8 mouse cellular contexts compared by ENCODE assay signal in genomic region chr7:126975493-126975892, GRCm38 (mm10). TPM values are rescaled to one million over a fixed set of nuclear protein-coding genes. Genes with fewer than 3 reads are reported as not detected.
A peak's percentile ranks its signal among the peaks of the same experiment; 100 is the strongest.
DNase-seq lines count a peak whose midpoint lies in the region; ATAC-seq and TF ChIP-seq lines count a peak whose summit lies in the region.

No protein-coding gene starts in this region.

- peaks cover 27% of the 10 kb centered on the region for H3K36me3 ChIP-seq in kidney, embryonic 14.5 days (ENCODE audit: control insufficient read depth, insufficient read depth, low read length)
- H3K36me3 ChIP-seq in hindbrain, embryonic 10.5 days = peaks cover 33% of the 10 kb centered on the region
- H3K36me3 ChIP-seq in stomach, postnatal 0 days (ENCODE audit: control insufficient read depth, insufficient read depth, low read length) = peaks cover 11% of the 10 kb centered on the region; the same call in 1 of the 2 replicates

- peaks cover 4% of the 10 kb centered on the region; the same call in 1 of the 2 replicates for H3K4me1 ChIP-seq in kidney, embryonic 14.5 days (ENCODE audit: control insufficient read depth, insufficient read depth, low read length)
- peaks cover 27% of the 10 kb centered on the region for H3K4me1 ChIP-seq in hindbrain, embryonic 10.5 days (replicated peaks)
- 0 out of 2 replicates have a peak, but pooled peaks cover 4% of the 10 kb centered on the region for H3K4me1 ChIP-seq in stomach, postnatal 0 days (replicated peaks; ENCODE audit: control insufficient read depth, insufficient read depth)

- peak overlapping the region; percentile 42 for H3K9ac ChIP-seq in kidney, embryonic 14.5 days (ENCODE audit: low read depth, low read length)
- H3K9ac ChIP-seq in stomach, postnatal 0 days (ENCODE audit: low read length) = peak overlapping the region; percentile 98

- peak overlapping the region; percentile 100 for H3K4me3 ChIP-seq in kidney, embryonic 14.5 days (ENCODE audit: low read length)
- H3K4me3 ChIP-seq in hindbrain, embryonic 10.5 days = peak overlapping the region; percentile 98
- peak overlapping the region; percentile 99 for H3K4me3 ChIP-seq in stomach, postnatal 0 days (ENCODE audit: low read depth, low read length)

- no peaks in the 10 kb centered on the region for H3K9me3 ChIP-seq in kidney, embryonic 14.5 days (ENCODE audit: control insufficient read depth, low read length)
- H3K9me3 ChIP-seq in hindbrain, embryonic 10.5 days = no peaks in the 10 kb centered on the region
- H3K9me3 ChIP-seq in stomach, postnatal 0 days (ENCODE audit: control insufficient read depth, low read length) = no peaks in the 10 kb centered on the region

- no peak for TF ChIP-seq CTCF in stomach, postnatal 0 days (IDR thresholded peaks at IDR 0.05; ENCODE audit: low read depth)

- DNase-seq in kidney, adult 18-20 months = no peak
- DNase-seq in hindbrain, embryonic 10.5 days (ENCODE audit: low spot score) = no peak
- DNase-seq in lung, postnatal 10 days = peak; percentile 19
- DNase-seq in stomach, postnatal 0 days (ENCODE audit: low spot score) = no peak
- DNase-seq in layer of hippocampus, postnatal 10 days (ENCODE audit: low spot score in 2 of 2) = no peak
- DNase-seq in frontal cortex, adult 2 months (ENCODE audit: extremely low spot score in 1 of 2, low spot score in 1 of 2) = no peak

- peak overlapping the region; percentile 58 for H3K4me2 ChIP-seq in kidney, embryonic 14.5 days (replicated peaks; ENCODE audit: low read depth, low read length)
- H3K4me2 ChIP-seq in stomach, postnatal 0 days (replicated peaks; ENCODE audit: low read depth) = peak overlapping the region; percentile 90

- peak overlapping the region; percentile 97 for H3K27ac ChIP-seq in kidney, embryonic 14.5 days (ENCODE audit: low read depth, low read length)
- peak overlapping the region; percentile 99 for H3K27ac ChIP-seq in hindbrain, embryonic 10.5 days
- H3K27ac ChIP-seq in stomach, postnatal 0 days (replicated peaks) = peak overlapping the region; percentile 61; the same call in 1 of the 2 replicates

- ATAC-seq in kidney, embryonic 14.5 days (ENCODE audit: low FRiP score, low TSS enrichment) = peak; percentile 30; the same call in 1 of the 2 replicates
- 0 out of 2 replicates have a peak, but pooled peaks have one; percentile 31 for ATAC-seq in common myeloid progenitor, adult 5-6 weeks (replicated peaks; ENCODE audit: low read depth, poor library complexity, severe bottlenecking)
- ATAC-seq in stomach, postnatal 0 days (ENCODE audit: low FRiP score, low TSS enrichment) = no peak

- no peaks in the 10 kb centered on the region for H3K27me3 ChIP-seq in kidney, embryonic 14.5 days (ENCODE audit: control insufficient read depth, insufficient read depth, low read length)
- H3K27me3 ChIP-seq in hindbrain, embryonic 10.5 days (ENCODE audit: insufficient read depth, poor library complexity, severe bottlenecking) = no peaks in the 10 kb centered on the region
- H3K27me3 ChIP-seq in stomach, postnatal 0 days (ENCODE audit: control insufficient read depth, insufficient read depth, low read length) = no peaks in the 10 kb centered on the region

- no peak for TF ChIP-seq EP300 in stomach, postnatal 0 days (optimal IDR thresholded peaks at IDR 0.05)

- WGBS in kidney, embryonic 14.5 days = 14% methylated on average over 8 of the region's 8 CpGs
- WGBS in hindbrain, embryonic 10.5 days = 14% methylated on average over 8 of the region's 8 CpGs
- WGBS in stomach, postnatal 0 days = 9% methylated on average over 8 of the region's 8 CpGs

RNA-seq across cellular contexts. Expression of gene Cdipt, which starts 0.2 kb away (rescaled TPM):
- 77.4 and 89.1 TPM in 2 replicates for polyA plus RNA-seq in kidney, embryonic 14.5 days (2014; fragmentation: Nextera tagmentation; extraction: Ambion mirVana)
- 33.7 and 60.5 TPM in 2 replicates for total RNA-seq in common myeloid progenitor, adult 5-6 weeks (2017)
- polyA plus RNA-seq in hindbrain, embryonic 10.5 days (2016; fragmentation: Nextera tagmentation; extraction: Ambion mirVana) = 92.5 and 103 TPM in 2 replicates
- polyA plus RNA-seq in stomach, postnatal 0 days (2015; fragmentation: Nextera tagmentation; extraction: Ambion mirVana) = 79.3 and 80.4 TPM in 2 replicates
- total RNA-seq in layer of hippocampus, postnatal 10 days (2021) = 100 to 1,000 TPM; 129 to 149 TPM
- 224 and 230 TPM in 2 replicates for polyA plus RNA-seq in frontal cortex, adult 2 months (2012; rRNA removed)

RNA-seq across cellular contexts. Expression of gene Cdiptos, which starts 0.4 kb away (rescaled TPM):
- polyA plus RNA-seq in kidney, embryonic 14.5 days (2014; fragmentation: Nextera tagmentation; extraction: Ambion mirVana) = 1.3 and 2.5 TPM in 2 replicates
- total RNA-seq in common myeloid progenitor, adult 5-6 weeks (2017) = 1.0 and 2.3 TPM in 2 replicates
- polyA plus RNA-seq in hindbrain, embryonic 10.5 days (2016; fragmentation: Nextera tagmentation; extraction: Ambion mirVana) = 0.63 and 1.0 TPM in 2 replicates
- 1.5 and 1.7 TPM in 2 replicates for polyA plus RNA-seq in stomach, postnatal 0 days (2015; fragmentation: Nextera tagmentation; extraction: Ambion mirVana)
- under 1 TPM in 1 of 2 experiments, not detected in 1; 0.31 TPM for total RNA-seq in layer of hippocampus, postnatal 10 days (2021)
- polyA plus RNA-seq in frontal cortex, adult 2 months (2012; rRNA removed) = 0.80 and 1.0 TPM in 2 replicates

RNA-seq across cellular contexts. Expression of gene Sez6l2, which starts 25.1 kb away (rescaled TPM):
- 1.1 and 1.7 TPM in 2 replicates for polyA plus RNA-seq in kidney, embryonic 14.5 days (2014; fragmentation: Nextera tagmentation; extraction: Ambion mirVana)
- total RNA-seq in common myeloid progenitor, adult 5-6 weeks (2017) = 0.14 and 1.9 TPM in 2 replicates
- 2.3 and 7.6 TPM in 2 replicates for polyA plus RNA-seq in hindbrain, embryonic 10.5 days (2016; fragmentation: Nextera tagmentation; extraction: Ambion mirVana)
- 1.5 and 1.6 TPM in 2 replicates for polyA plus RNA-seq in stomach, postnatal 0 days (2015; fragmentation: Nextera tagmentation; extraction: Ambion mirVana)
- 100 to 1,000 TPM; 273 to 305 TPM for total RNA-seq in layer of hippocampus, postnatal 10 days (2021)
- 175 and 194 TPM in 2 replicates for polyA plus RNA-seq in frontal cortex, adult 2 months (2012; rRNA removed)

RNA-seq across cellular contexts. Expression of gene Asphd1, which starts 26.1 kb away (rescaled TPM):
- polyA plus RNA-seq in kidney, embryonic 14.5 days (2014; fragmentation: Nextera tagmentation; extraction: Ambion mirVana) = 0.16 and 0.34 TPM in 2 replicates
- not detected in 2 replicates for total RNA-seq in common myeloid progenitor, adult 5-6 weeks (2017)
- 0.41 and 1.2 TPM in 2 replicates for polyA plus RNA-seq in hindbrain, embryonic 10.5 days (2016; fragmentation: Nextera tagmentation; extraction: Ambion mirVana)
- polyA plus RNA-seq in stomach, postnatal 0 days (2015; fragmentation: Nextera tagmentation; extraction: Ambion mirVana) = 0.28 and 0.40 TPM in 2 replicates
- total RNA-seq in layer of hippocampus, postnatal 10 days (2021) = 10 to 100 TPM; 35.6 to 46.1 TPM
- polyA plus RNA-seq in frontal cortex, adult 2 months (2012; rRNA removed) = 46.4 and 54.9 TPM in 2 replicates

RNA-seq across cellular contexts. Expression of gene Mvp, which starts 38.9 kb away (rescaled TPM):
- 7.7 and 9.7 TPM in 2 replicates for polyA plus RNA-seq in kidney, embryonic 14.5 days (2014; fragmentation: Nextera tagmentation; extraction: Ambion mirVana)
- 19.3 and 21.8 TPM in 2 replicates for total RNA-seq in common myeloid progenitor, adult 5-6 weeks (2017)
- 5.0 and 6.1 TPM in 2 replicates for polyA plus RNA-seq in hindbrain, embryonic 10.5 days (2016; fragmentation: Nextera tagmentation; extraction: Ambion mirVana)
- 49.5 and 50.0 TPM in 2 replicates for polyA plus RNA-seq in stomach, postnatal 0 days (2015; fragmentation: Nextera tagmentation; extraction: Ambion mirVana)
- 1 to 10 TPM; 5.6 to 6.2 TPM for total RNA-seq in layer of hippocampus, postnatal 10 days (2021)
- polyA plus RNA-seq in frontal cortex, adult 2 months (2012; rRNA removed) = 8.3 and 8.8 TPM in 2 replicates

Comparison
In these comparisons a context has a peak if more than half of its experiments do, and no peak if none do; other contexts are left out.
1. RNA of gene Sez6l2, which starts 25.1 kb away (polyA plus RNA-seq): 175 to 194 TPM in frontal cortex, adult 2 months; 2.3 to 7.6 TPM in hindbrain, embryonic 10.5 days, 1.1 to 1.7 TPM in kidney, embryonic 14.5 days and 1.5 to 1.6 TPM in stomach, postnatal 0 days; every median in the first group is over 10 times any median in the second.
2. Peak in every context shown above with its lines, with median percentiles within 50 percentile points of each other: H3K27ac ChIP-seq and H3K4me3 ChIP-seq.